Mouse (Mus musculus) erythroblast, adult 5-6 weeks (primary cell): ENCODE measurements around the gene Kmt2b. TPM values are rescaled to one million over a fixed set of nuclear protein-coding genes. Genes with fewer than 3 reads are reported as not detected.

ENCODE experiments used
- ATAC-seq: replicated peaks from 2 replicates; pipeline ENCODE4 v1.8.0; 2016; ENCODE audit warnings: moderate number of reproducible peaks, mild to moderate bottlenecking, moderate TSS enrichment, inconsistent platforms; ENCODE audit not compliant: poor library complexity, low FRiP score, severe bottlenecking
- total RNA-seq, 2 experiments: library from RNA; stranded (forward) in 1 of 2; stranded (reverse) in 1 of 2; fragments of 150-400 nt in 1 of 2; fragments of 200-764, 138-1000 nt in 1 of 2; gene quantifications; 2 replicates each; pipeline versions ENCODE4 v1.2.3 to v1.2.4; 2015 to 2017; ENCODE audit warnings: low replicate concordance in 2 of 2

Gene Kmt2b
- total RNA-seq, 2 experiments from 2014 or later, result 14.9 to 35.0 TPM

DNA sequence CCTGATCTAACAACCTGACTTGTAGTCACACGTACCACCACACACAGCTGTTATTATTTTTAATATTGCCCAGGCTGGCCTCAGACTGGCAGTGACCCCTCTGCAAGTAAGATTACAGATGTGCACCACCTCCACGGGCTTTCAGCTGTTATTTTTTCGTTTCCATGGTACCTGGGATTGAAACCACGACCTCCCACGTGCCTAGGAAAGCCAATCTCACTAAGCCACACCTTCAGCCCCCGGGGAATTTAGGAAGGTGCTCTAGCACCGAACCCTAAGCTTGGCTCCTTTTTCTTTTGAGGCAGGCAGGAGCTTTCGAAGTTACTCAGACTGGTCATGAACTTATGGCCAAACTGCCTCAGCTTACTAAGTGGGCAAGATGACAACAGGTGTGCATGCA, 15.9 kb upstream of the Kmt2b start:
- no peak for ATAC-seq

DNA sequence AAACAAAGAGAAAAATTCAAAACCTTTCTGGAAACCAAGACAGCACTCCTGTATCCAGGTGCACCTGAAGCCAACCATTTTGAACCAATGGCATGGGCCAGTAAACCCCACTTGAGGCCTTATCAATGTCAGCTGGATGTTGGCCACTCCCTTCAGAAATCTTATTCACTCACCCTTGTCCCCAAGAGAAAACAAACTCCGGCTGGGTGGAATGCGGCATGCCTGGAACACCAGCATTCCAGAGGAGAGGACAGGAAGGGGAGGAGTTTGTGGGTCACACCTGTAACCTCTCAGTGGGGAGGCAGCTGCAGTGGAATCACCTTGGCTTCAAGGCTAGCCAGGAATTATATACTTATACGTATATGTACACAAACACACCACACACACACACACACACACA, 14.1 kb upstream of the Kmt2b start:
- no peak for ATAC-seq

DNA sequence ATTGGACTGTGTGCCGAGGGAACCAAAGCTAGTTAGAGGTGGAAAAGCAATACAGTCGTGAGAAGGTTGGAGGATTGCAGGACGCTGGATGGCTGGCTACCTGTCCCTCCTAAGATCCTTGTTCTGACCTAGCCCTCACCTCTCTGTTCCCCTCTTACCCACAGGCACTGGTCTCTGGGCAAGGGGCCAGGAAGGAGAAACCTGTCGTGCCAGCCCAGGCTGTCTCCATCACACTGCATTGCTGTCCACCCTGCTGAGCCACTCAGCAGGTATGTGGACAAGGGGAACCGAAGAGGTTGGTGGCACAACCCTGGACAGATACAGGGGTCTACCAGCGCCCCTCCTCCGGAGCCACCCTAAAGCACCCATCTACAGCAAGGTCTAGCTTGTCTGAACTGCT, 12.1 kb upstream of the Kmt2b start:
- no peak for ATAC-seq

DNA sequence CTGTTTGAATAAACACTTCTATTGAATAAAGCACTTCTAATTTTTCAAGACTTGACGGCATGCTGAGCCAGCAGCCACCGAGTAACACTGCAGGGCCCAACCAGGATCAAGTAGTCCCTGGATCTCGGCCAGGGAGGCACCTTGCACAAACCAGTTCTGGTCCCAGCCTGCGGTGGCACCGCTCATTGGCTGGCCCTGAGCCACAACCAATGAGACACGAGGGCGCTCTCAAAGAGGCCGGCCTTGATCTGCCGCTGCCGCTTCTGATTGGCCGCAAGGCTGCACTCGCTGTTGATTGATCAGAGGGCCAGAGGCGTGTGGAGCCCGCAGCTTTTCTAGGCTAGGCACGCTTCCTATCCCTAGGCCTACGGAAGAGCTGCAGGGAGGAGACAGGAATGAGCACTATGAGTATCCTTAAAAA, 11.4 kb upstream of the Kmt2b start:
- peak; percentile 98 for ATAC-seq

DNA sequence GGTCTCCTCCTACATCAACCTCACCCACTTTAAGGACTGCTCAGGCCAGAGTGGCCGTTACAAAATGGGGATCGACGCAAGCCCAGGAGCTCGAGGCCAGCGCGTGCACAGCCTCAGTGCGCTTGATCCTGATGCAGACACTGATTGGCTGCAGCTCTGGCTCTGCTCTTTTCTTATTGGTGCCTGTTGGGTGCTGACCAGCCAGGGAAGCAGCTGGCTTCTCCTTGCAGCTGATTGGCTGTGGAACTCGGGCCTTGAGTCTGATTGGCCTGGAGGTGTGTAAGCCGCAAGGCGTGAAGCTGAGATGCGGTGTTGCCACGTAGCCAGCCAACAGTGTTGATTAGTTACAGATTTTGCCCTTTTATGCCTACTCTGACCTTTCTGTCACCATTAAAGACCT, 10.3 kb upstream of the Kmt2b start, which contains the start of gene Zbtb32:
TSS of gene Zbtb32 (minus strand) at position 124 of the 400 bp plus-strand sequence.
- ATAC-seq, result no peak

DNA sequence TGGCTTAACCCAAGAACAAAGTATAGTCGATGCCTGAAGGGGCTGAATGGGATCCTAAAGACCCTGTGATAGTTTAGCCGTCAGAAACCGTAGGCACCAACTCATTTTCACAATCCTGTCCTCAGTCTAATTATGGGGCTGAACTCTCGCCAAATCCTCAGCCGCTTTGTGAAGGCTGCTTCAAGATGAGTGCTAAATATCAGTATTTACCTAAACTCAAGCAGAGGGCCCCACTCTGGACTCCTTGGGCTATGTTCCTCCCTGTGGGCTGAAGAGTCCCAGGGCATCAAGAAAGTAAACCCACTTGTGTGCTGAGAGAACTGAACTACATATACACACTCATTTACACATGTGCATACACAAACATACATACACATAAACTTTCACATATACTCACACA, 8.3 kb upstream of the Kmt2b start:
- ATAC-seq, result no peak

DNA sequence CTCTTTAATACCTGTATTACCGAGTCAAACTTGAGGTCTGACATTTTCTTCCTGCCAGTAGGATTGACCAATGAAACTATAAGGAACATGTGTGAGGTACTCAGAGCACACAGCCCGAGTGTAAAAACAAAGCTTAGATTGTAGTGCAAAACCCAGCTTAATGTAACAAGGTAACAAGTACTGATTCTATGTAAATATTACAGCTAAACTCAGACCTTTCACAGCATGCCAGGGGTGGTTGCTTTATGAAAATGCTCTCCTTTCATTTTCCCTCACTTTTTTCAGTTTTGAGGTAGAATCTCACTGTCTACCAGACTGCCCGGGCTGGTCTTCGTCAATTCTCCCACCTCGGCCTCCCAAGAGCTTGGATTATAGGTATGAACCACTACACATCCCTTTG, 7.6 kb upstream of the Kmt2b start:
- ATAC-seq, result no peak

DNA sequence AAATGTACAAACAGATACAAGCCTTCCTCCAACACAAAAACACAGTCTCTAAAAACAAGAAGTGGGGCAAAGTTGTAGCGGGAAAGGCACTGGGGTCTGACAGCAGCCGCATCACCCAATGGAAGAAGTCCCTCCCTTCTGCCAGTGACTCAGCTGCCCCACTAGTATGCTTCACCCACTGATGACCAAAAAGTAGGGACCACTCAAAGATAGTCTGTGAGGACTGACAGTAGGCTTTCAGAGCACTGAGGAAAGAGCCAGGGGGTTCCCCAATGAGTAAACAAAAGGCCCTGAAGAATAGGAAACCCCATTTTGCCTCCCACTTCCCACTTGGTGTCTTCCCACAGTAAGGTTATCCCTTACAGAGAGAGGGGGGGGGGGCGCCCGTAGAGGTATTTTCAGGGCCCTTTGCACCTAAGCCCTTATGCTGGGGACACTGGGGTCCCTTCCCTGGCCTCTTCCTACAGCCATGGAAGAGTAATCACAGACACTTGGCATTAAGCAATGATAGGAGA, 6.0 kb upstream of the Kmt2b start:
- no peak for ATAC-seq

DNA sequence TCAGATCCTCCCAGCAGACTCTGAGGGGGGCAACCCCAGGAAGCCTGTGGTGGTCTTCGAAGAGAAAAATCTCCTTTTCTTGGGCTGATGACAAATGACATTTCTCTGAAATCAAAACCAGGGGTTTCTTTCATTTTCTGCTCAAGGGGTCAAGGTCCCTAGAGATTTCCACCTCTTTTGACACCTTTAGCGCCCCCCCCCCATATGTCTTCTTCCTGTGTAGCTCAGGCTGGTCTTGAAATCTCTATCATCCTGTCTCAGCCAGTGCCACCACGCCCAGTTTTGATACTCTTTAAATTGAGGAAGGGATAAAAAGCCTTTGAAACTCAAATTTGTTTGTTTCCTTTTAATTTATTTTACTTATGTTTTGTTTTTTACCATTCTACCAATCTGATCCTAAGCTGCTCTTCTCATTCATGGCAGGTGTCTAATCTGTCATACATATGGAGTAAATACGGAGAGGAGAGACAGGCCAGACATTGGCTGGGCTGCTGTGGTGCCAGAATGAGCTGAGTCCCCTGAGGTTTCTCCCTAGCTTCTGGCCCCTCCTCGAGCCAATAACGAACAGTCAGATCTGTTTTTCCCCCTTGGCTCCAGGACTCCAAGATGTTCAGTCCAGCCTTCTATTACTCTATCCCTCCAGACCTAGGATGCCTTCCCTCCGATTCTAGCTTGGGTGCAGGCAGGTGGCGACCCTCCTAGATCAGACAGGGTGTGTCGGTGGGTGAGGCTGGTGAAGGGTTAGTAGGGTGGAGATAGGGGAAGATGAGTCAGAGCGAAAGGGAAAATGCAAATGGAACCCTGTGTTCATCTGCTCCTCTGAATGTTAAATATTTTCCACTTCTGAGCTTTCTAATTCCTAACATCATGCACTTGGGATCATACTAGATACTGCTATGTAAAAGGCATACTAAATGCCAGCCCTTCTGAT, 5.3 kb upstream of the Kmt2b start:
- no peak for ATAC-seq

DNA sequence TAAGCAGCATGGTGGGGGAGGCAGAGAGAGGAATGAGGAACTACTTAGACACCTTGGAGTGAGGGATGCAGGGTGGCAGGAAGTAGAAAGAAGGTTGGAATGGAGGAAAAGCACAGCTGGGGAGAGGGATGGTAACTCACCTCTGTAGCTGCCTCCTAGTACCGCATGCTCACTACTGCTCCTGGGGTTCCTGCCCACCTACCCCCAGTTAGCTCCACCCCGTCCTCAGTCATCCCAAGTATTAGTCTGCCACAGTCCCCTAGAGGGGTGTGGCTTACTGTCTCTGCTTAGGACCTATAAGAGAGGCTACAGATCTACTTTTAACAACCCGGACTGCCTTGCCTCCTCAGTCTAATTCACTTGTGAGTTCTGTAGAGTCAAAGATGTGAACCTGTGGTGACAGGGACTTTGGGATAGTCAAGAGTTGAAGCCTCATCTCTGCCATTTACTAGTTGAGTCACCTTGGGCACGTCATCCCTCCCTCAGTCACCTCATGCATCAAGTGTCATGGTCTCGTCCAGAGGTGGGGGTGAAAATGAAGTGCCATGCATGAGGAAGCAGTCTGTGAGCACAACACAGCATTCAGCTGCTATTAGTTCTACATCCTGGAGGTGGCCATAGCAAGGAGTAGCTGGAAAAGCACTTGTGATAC, 4.4 kb upstream of the Kmt2b start:
- ATAC-seq, result no peak

DNA sequence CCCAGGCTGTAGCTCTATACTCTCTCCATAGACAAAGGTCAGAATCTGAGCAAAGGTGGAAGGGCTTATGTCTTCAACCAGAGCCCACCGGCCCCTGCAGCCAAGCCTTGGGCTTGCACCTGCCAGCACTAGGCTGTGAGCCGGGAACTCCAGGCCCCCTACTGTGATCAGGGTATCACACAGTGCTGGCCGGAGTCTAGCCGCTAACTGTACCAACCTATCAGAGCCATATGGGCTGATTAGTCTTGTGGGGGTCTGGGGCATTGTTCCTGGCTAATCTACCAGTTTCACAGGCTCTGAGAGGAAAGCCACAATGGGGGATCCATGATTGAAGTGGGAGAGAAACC, 3.1 kb upstream of the Kmt2b start:
- no peak for ATAC-seq

DNA sequence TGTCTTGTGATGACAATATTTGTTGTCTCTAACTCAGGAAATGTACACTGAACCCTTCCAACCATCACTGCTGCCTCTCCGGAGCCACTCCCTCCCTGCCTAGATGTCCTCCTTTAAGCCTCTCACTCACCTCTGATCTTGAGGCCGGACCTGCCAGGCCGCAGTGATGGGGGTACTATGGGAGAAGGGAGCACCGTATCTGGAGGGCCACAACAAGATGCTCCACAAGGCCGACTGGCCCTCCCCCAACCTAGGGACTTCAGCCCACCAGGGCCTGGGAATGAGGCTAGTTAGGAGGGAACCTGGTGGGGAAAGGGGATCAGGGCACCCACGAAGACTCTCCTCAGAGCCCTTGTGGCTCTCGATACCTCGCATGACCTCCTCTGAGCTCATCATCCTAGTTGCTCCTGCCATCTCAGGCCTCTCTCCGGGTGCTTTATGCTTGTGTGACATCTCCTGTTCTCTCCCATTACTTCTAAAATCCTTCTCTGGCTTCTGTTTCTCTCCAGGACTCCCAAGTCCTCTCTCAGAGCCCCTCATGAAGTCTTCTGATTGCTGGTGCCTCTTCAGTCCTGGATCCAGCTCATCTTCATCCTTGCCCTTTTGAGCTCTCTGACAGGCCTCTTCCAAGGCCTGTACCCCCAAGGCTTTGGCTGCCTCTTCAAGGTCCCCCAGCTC, 2.5 kb upstream of the Kmt2b start:
- no peak for ATAC-seq

DNA sequence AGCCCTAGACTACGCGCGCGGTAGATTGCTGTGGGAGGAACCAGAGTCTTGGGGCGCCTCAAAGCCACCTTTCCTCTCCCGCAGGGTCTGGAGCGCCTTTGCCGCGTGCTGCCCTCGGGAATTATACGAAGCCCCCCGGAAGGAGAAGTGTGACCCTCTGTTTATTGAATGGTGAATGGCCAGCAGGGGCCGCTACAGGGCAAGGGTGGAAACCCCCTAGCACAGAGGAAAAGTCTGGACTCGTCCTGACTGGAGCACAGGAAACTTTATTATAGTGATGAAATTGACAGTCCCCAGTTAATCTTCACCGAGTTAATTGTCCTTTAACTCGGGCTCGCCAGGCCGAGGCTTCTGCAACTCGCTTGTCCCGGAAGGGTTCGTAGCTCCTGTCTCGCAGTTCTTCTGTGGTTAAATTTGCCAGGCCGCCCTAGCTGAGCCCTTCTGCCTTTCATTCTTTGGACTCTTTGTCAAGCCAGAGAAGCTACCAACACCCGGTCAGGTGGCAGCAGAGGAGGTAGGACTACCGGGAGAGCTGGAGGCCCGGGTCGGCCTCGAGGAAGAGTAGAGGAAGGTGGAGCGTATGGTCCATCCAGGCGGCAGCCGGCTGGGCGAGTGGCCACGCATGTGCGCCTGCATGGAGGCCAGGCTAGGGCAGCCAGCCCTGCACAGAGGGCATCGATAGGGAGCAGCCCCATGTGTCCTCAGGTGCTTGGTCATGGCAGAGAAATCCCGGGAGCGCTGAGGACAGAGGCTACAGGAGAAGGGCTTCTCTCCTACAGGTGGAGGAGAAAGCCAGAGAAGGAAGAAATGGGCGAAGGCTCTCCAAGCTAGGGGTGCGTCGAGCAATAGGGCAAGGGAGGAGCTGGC, 1.1 kb upstream of the Kmt2b start:
- ATAC-seq, result peak; percentile 56

DNA sequence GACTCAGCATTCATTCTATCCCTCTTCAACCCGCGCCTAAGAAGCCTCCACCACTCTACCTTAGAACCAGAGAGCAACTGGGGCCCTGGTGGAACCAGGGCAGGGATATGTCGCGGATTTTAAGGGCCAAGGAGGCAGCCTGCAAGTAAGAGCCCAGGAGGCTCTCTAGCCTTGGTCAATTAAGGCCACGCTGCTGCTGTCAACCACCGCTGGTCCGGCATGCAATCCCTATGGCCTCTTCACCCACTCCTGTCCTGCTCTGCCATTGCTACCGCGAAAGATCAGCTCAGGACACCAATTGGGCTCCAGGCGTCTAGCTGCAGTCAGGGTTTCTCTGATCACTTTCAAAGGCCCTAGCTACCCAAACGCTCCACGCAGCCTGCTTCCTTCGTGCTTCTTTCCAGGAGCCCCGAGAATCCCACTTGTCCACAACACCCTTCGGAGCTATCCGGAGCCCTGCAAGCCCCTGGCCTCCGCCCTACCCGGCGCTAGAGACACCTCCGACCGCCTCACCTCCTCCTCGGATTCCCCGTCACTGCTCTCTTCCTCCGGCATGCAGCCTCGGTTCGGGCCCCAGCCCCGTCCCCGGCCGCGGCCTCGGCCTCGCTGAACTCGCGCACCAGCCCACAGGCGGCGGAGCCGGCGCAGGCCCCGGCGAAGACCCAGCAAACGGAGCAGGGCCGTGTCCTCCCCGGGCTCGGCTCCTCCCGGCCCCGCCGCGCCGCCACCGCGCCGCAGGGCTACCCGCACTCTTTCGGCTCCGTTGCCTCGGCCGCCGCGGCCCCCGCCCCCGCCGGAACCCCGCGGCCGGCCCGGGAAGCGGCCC, 471 bp downstream of the Kmt2b start:
- 0 out of 2 replicates have a peak, but pooled peaks have one; percentile 6 for ATAC-seq

DNA sequence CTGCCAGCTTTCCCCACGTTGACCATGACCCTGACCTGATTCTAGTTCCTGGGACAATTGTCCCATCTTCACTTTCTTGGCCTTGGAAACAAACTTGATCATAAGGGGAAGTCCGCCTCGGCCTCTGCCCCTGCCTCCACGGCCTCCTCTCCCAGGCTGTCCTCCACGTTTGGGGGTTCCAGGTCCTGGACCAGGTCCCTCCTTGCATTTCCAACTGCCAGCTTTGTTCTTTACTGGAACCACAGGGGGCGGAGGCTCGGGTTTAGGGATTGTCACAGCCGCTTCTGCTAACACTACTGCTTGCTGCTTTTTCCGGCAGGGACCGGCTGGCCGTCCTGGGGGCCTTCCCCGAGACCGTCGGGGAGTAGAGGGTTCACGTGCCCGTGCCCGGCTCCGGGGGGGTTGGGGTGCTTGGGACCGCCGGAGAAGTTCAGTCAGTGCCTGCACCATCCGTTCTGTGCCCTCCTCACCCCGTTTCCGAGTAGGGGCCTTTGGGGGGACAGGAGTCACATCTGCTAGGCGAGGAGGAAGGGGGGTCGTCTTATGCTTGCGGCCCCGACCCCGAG, 2.0 kb downstream of the Kmt2b start:
- no peak for ATAC-seq

DNA sequence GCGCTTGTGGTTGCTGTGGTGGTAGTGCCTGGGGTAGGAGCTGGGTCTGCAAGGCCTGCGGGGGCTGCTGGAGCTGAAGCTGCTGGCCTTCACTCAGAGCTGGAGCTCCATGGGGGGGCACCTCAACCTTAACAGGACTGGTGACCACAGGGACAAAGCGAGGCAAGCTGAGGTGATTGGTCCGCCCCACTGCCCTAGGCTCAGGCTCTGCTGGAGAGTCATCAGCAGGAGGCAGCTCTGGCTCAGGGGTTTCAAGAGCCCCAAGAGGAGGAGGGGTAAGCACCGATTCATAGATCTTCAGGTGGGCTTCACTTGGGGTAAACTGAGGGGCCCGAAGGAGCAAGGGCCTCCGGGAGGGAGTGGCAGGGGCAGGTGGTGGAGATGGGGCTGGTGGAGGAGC, 3.4 kb downstream of the Kmt2b start:
- no peak for ATAC-seq

DNA sequence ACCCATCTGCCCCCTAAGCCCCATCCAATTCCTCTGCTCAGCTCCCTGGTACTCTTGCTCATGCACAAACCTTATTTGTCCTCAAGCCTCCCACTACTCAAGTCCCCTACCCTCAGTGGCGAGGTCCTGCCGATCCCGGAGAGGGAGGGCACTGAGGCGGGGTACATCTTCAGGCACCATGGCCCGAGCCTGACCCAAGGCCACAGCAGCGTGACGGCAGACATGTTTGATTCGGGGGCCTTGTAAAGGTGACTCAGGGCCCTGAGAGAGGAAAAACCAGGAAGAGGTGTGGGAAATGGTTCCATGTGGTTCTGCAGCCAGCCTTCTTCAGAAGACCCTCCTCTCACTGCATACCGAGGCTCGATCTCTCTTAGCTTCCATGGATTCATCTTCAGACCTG, 4.2 kb downstream of the Kmt2b start:
- ATAC-seq, result no peak

DNA sequence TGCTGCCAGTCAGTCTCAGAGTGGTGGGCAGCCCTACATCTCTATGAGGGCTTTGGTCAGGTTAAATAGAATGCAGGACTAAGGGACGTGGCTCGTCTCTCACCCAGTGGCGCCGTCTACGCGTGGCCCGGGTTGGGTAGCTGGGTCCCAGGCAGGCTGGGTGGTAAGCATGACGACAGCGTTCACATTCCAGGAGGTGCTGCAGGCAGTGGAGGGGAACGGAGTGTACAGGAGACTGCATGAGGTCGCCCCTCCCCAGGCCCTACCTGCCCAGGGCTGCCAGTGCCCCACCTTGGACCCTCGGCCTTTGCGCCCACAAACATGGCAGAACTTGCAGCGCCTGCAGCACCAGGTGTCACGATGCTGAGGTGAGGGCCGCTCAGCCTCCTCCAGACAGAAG, 7.0 kb downstream of the Kmt2b start:
- no peak for ATAC-seq
